Mouse (Mus musculus) lung, postnatal 0 days (tissue): Measurements from ENCODE around the gene Gm20708. TPM values are rescaled to one million over a fixed set of nuclear protein-coding genes. Genes with fewer than 3 reads are reported as not detected.
A peak's percentile ranks its signal among the peaks of the same experiment; 100 is the strongest.

ENCODE experiments used
- ATAC-seq: fragments of 200-750 bp; cut with Nextera tagmentation; 2 replicates; pipeline ENCODE4 v1.8.0; 2017; ENCODE audit warnings: moderate library complexity
- DNase-seq: peaks from one replicate; pipeline ENCODE4 v3.0.0-alpha.2; 2016; ENCODE audit warnings: low spot score
- H3K27ac ChIP-seq: fragments of 300-500 bp; sonication (generic); 2 replicates; pipeline ENCODE4 v1.5.1; 2014; ENCODE audit warnings: antibody characterized with exemption, mild to moderate bottlenecking, low read length, mixed read lengths
- H3K27me3 ChIP-seq: fragments of 300-500 bp; sonication (generic); replicated peaks from 2 replicates; pipeline ENCODE4 v1.6.1; 2014; ENCODE audit warnings: low read length, mixed read lengths; ENCODE audit not compliant: insufficient read depth
- H3K36me3 ChIP-seq: fragments of 300-500 bp; sonication (generic); 2 replicates; pipeline ENCODE4 v1.6.1; 2014; ENCODE audit warnings: low read length, mixed read lengths; ENCODE audit not compliant: insufficient read depth
- H3K4me1 ChIP-seq: fragments of 300-500 bp; sonication (generic); 2 replicates; pipeline ENCODE4 v1.6.1; 2014; ENCODE audit warnings: antibody characterized with exemption, low read depth, low read length, mixed read lengths; ENCODE audit not compliant: insufficient read depth
- H3K4me2 ChIP-seq: fragments of 300-500 bp; sonication (generic); replicated peaks from 2 replicates; pipeline ENCODE4 v1.6.1; 2014; ENCODE audit warnings: low read depth, mild to moderate bottlenecking, low read length, moderate library complexity, mixed read lengths
- H3K4me3 ChIP-seq: fragments of 300-500 bp; sonication (generic); 2 replicates; pipeline ENCODE4 v1.5.1; 2014; ENCODE audit warnings: low read depth, low read length
- H3K9ac ChIP-seq: fragments of 300-500 bp; sonication (generic); replicated peaks from 2 replicates; pipeline ENCODE4 v1.6.1; 2014; ENCODE audit warnings: low read depth, mild to moderate bottlenecking
- H3K9me3 ChIP-seq: fragments of 300-500 bp; sonication (generic); 2 replicates; pipeline ENCODE4 v1.6.1; 2016; ENCODE audit warnings: low read length, mixed read lengths
- CTCF ChIP-seq: IDR thresholded peaks from 2 replicates; pipeline ENCODE4 v1.5.1; 2016; ENCODE audit warnings: antibody characterized with exemption, mild to moderate bottlenecking
- EP300 ChIP-seq: IDR thresholded peaks from 2 replicates; pipeline ENCODE4 v1.6.1; 2016; ENCODE audit warnings: antibody characterized with exemption, mild to moderate bottlenecking, control low read depth
- WGBS: fragments of 180-500 bp; shearing (Covaris S2); extraction: QIAGEN DNeasy Blood & Tissue Kit; methylation state at CpG from one replicate; pipeline ENCODE4 v1.1.7; 2014; 5-methylcytosine and 5-hydroxymethylcytosine counted together
- polyA plus RNA-seq: library from polyadenylated mRNA; unstranded; fragments of >200 nt; fragmentation: Nextera tagmentation; extraction: Ambion mirVana; gene quantifications from 2 replicates; pipeline ENCODE4 v1.2.1, GENCODE M21; 2015

The Gm20708 gene
- polyA plus RNA-seq, 1 experiment from 2014 or later: 0.27 TPM

DNA sequence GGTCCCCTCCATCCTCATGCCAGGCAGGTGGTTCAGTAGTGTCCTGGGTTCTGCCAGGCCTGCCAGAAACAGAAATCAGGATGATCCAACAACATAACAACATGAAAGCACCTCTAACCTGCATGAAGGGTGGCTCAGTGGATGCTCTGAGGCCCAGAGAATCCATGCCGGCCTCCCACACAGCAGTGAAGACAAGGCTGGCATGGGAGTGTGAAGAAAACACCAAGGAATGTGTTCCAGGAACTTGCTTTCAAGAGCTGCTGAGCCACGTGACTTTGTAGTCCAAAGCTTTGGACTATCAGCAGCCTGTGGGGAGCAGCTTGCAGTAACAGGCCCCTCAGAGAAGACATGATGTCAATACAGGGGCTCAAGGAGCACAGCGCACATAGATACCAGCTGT is 43.2 kb upstream of the Gm20708 start:
- no peak overlapping the region for H3K4me2 ChIP-seq
- DNase-seq (no peak), ATAC-seq (no peak)
- peaks cover 17% of the 10 kb centered on the region for H3K36me3 ChIP-seq
- no peak overlapping the region for H3K9ac ChIP-seq
- H3K4me1 ChIP-seq: no peaks in the 10 kb centered on the region
- H3K27me3 ChIP-seq: no peaks in the 10 kb centered on the region
- TF ChIP-seq EP300: no peak
- TF ChIP-seq CTCF: no peak
- H3K27ac ChIP-seq: no peak overlapping the region
- H3K9me3 ChIP-seq: no peaks in the 10 kb centered on the region
- 82% methylated on average over 3 of the region's 3 CpGs for WGBS
- no peak overlapping the region for H3K4me3 ChIP-seq

DNA sequence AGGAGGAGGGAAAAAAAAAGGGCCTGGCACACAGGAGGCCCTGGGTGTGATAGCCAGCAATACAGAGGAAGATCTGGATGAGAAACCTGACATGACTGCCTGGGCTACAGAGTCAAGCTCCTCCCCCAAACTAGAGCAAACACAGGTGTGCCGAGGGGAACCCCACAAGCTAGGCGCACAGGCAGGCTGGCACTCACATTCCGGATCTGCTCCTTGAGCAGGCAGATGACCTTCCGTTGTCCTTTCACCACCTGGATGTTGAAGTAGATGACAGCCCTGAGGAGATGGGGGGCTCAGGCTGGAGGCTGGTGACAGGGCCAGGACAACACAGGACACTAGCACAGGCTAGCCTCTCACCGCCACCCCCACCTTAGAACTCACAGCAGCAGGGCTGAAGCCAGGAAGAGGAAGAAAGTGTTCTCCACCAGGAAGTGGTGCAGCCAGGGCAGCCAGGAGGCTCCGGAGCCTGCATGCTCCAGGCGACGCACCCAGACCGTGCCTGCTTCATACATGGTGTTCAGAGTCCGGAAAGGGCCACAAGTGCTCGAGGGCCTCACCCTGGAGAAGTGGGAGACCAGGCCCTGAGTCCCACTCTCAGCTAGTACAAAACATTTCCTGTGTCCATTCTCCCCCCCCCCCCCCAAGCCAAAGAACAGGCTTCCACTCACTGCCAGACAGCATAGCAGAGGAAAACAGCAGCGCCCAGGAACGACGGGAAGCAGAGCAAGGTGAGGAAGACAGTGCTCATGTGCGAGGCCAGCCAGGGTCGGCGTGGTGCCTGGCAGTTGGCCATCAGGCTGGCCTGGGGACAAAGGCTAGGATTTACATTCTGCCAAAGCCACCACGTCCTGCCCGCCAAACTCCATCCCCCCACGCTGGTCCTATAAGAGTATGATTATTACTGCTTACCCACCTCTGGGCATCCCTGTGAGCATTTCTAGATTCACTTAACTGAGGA is 40.5 kb upstream of the Gm20708 start:
- Histone ChIP-seq H3K27ac (no peak overlapping the region), H3K4me3 (no peak overlapping the region), H3K4me1 (no peaks in the 10 kb centered on the region), H3K4me2 (no peak overlapping the region), H3K27me3 (no peaks in the 10 kb centered on the region), H3K36me3 (peaks cover 11% of the 10 kb centered on the region; the same call in 1 of the 2 replicates), H3K9me3 (no peaks in the 10 kb centered on the region), H3K9ac (no peak overlapping the region)
- TF ChIP-seq CTCF (no peak), EP300 (no peak)
- ATAC-seq (peak; percentile 43), DNase-seq (no peak)
- WGBS: 50% methylated on average over 20 of the region's 20 CpGs

DNA sequence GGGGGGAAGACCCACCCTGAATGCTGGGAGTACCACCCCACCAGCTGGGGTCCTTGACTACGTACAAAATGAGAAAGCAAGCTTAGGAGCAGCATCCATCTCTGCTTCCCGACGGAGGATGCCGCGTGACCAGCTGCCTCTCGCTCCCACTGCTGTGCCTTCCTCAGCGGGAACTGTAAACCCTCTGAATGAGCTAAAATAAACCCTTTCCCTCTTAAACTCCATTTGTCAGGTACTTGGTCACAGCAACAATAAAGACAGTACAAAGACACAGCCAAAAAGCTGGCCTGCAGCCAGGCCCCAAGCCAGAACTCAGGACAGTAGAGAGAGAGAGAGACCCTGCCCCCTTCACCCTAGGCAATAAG is 39.8 kb upstream of the Gm20708 start:
- DNase-seq (no peak), ATAC-seq (no peak)
- no peaks in the 10 kb centered on the region for H3K9me3 ChIP-seq
- WGBS: 78% methylated on average over 7 of the region's 7 CpGs
- TF ChIP-seq CTCF (no peak), EP300 (no peak)
- no peaks in the 10 kb centered on the region for H3K4me1 ChIP-seq
- H3K36me3 ChIP-seq: peaks cover 11% of the 10 kb centered on the region; the same call in 1 of the 2 replicates
- no peak overlapping the region for H3K27ac ChIP-seq
- H3K4me3 ChIP-seq: no peak overlapping the region
- H3K4me2 ChIP-seq: no peak overlapping the region
- H3K9ac ChIP-seq: no peak overlapping the region
- H3K27me3 ChIP-seq: no peaks in the 10 kb centered on the region

DNA sequence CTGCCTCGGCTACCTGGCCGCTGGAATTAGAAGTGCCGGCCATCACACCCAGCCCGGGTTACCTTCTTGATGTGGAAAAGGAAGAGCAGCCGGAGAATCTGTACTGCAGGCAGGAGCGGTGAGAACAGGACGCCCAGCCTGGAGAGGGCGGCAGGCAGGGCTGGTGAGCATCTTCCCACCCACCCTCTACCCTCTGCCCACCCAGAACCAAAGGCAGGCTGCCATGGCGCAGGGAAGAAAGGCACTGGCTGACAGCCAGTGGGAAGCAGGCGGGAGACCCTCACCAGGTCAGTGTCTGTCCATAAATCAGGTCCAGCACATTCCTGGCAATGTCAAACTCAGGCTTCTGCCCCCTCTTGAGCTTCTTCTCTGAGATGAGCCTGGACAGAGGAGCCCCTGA is 39.1 kb upstream of the Gm20708 start:
- 75% methylated on average over 10 of the region's 10 CpGs for WGBS
- Histone ChIP-seq H3K36me3 (peaks cover 7% of the 10 kb centered on the region; the same call in 1 of the 2 replicates), H3K4me2 (no peak overlapping the region)

DNA sequence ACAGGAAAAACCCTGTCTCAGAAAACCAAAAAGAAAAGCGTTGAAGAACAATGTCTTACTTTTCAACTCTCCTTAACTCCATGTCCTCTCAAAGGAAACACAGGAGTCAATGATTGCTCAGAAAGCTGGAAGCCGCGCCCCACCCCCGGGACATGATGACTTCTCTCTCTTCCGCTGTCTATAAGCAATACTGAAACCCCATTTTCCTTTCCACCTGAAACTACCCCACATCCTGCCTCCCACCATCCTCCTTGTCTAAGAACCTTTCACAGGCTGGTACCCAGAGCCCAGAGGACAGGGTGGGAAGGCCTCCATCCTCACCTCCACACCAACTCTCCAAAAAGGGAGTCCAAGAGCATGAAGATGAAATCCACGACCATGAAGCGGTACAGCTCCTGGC is 37.1 kb upstream of the Gm20708 start:
- ATAC-seq (no peak), DNase-seq (no peak)
- Histone ChIP-seq H3K9ac (no peak overlapping the region), H3K4me3 (no peak overlapping the region), H3K9me3 (no peaks in the 10 kb centered on the region), H3K4me2 (no peak overlapping the region), H3K27ac (no peak overlapping the region), H3K4me1 (no peaks in the 10 kb centered on the region), H3K36me3 (peaks cover 5% of the 10 kb centered on the region; the same call in 1 of the 2 replicates), H3K27me3 (no peaks in the 10 kb centered on the region)
- WGBS: 93% methylated on average over 7 of the region's 7 CpGs
- TF ChIP-seq CTCF (no peak), EP300 (no peak)

More for the DNA sequence above, 39.1 kb upstream of the Gm20708 start:
- Histone ChIP-seq H3K27me3 (no peaks in the 10 kb centered on the region), H3K4me3 (no peak overlapping the region), H3K9ac (no peak overlapping the region), H3K4me1 (no peaks in the 10 kb centered on the region), H3K27ac (no peak overlapping the region), H3K9me3 (no peaks in the 10 kb centered on the region)
- TF ChIP-seq CTCF: no peak
- no peak for DNase-seq
- no peak for ATAC-seq

DNA sequence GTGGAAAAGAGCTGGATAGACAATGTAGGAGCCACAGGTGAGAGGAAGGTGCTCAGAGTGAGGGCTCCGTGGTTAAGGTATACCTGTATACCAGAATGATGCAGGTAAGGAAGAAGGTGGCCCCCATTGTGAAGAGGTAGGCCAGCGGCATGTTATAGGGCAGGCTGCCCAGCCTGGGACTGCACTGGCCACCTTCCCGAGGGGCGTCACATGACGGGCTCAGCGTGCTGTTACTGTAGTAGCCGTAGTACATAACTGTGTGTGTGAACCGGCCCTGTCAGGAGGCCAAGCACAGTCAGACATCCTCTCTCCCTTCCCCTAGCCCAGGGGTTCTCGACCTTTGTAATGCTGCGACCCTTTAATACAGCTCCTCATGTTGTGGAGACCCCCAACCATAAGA is 34.5 kb upstream of the Gm20708 start:
- no peak for TF ChIP-seq CTCF
- no peak for TF ChIP-seq EP300
- peaks cover 4% of the 10 kb centered on the region; the same call in 1 of the 2 replicates for H3K36me3 ChIP-seq
- ATAC-seq (no peak), DNase-seq (no peak)
- H3K9ac ChIP-seq: no peak overlapping the region
- no peak overlapping the region for H3K27ac ChIP-seq
- H3K4me1 ChIP-seq: peaks cover 10% of the 10 kb centered on the region; the same call in 1 of the 2 replicates
- H3K4me2 ChIP-seq: no peak overlapping the region
- H3K4me3 ChIP-seq: no peak overlapping the region
- H3K9me3 ChIP-seq: no peaks in the 10 kb centered on the region
- WGBS: 89% methylated on average over 10 of the region's 10 CpGs
- H3K27me3 ChIP-seq: no peaks in the 10 kb centered on the region
